Mouse (Mus musculus) lung, postnatal 10 days (tissue): Measurements from ENCODE around the gene Cebpzos.
A peak's percentile ranks its signal among the peaks of the same experiment; 100 is the strongest.

Source experiments
- DNase-seq: peaks from one replicate; pipeline ENCODE4 v3.0.0; 2021

Cebpzos gene

GRCm38 (mm10) chr17:78938927-78939326 lies 22.6 kb downstream of the Cebpzos start:
- no peak for DNase-seq

- DNase-seq = no peak
Observed at GRCm38 (mm10) chr17:78942579-78942978, 26.3 kb downstream of the Cebpzos start.

GRCm38 (mm10) chr17:78951225-78951624 lies 34.9 kb downstream of the Cebpzos start:
- no peak for DNase-seq

- DNase-seq = no peak
Observed at GRCm38 (mm10) chr17:78952070-78952469, 35.8 kb downstream of the Cebpzos start.

GRCm38 (mm10) chr17:78953240-78953639 lies 36.9 kb downstream of the Cebpzos start:
- no peak for DNase-seq

GRCm38 (mm10) chr17:78959473-78959872 lies 43.2 kb downstream of the Cebpzos start:
- DNase-seq = no peak

- no peak for DNase-seq
Observed at GRCm38 (mm10) chr17:78964387-78964786, 48.1 kb downstream of the Cebpzos start.

- DNase-seq = peak; percentile 14
Observed at GRCm38 (mm10) chr17:78966092-78966883, 50.0 kb downstream of the Cebpzos start.

- no peak for DNase-seq
Observed at GRCm38 (mm10) chr17:78968500-78968899, 52.2 kb downstream of the Cebpzos start.
